Mouse (Mus musculus): ENCODE measurements at regions not wholly inside any gene's neighbourhood (a gene's known extent, or its start where the extent isn't known, plus 50 kb on each side); places are given as distances from the start of the nearest gene placed in this dataset.
"Not testable (repeated sequence)": the region's sequence is repeated elsewhere in the genome, so short reads cannot be mapped to it uniquely, and the experiment has no call there.

DNA sequence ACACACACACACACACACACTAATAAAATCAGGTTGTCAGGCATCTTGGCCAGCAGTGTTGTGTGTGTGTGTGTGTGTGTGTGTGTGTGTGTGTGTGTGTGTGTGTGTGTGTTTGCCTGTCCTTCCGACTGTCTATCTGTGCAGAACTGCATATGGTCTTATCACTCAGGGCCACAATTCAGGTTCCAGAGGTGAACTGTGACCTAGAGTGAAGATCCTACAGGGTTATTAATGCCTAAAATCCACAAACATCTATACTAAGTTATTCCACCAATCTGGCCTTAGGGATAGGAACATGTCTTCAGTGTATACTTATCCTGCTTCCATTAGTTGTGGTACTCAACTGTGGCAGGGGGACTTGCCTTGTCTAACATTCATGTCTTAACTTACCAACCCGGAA lies 96.7 kb downstream of the Zfp369 start:
- DNase-seq (ENCODE audit: low spot score in 2 of 2), result not testable (repeated sequence)

GRCm38 (mm10) chr13:65379411-65379810 lies 100.8 kb downstream of the Zfp369 start:
- not testable (repeated sequence) for DNase-seq (ENCODE audit: low spot score in 2 of 2)

DNA sequence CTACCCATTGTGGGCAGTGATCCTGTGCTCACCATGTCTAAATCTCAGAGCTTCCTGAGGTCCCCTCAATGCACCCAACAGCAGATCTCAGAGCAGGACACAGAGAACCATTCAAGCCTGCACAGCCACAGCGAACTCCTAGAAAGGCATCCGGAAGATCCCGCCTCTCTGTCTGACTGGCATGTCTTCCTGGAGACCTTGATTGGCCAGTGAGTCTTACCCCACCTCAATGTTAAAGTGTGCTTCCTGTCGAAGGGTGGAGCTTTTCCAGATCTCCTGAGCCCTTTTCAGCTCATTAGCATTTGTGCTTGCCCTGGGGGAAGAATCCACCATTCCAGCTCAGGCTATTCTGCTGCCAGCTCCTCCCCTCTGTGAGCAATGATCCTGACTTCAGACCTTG lies 97.5 kb upstream of the Gm10139 start:
- DNase-seq (ENCODE audit: low spot score in 2 of 2), result not testable (repeated sequence)

GRCm38 (mm10) chr13:65420201-65420600 lies 92.3 kb upstream of the Gm10139 start:
- peak in 1 of 2 experiments; percentile 2 for DNase-seq (ENCODE audit: low spot score in 2 of 2)
